Mouse (Mus musculus): ENCODE data around the gene Cenpj.

Cenpj gene

GRCm38 (mm10) chr14:56575416-56575815 is at the start of gene Cenpj, which contains the start of gene Parp4:
TSS of gene Cenpj (minus strand) at chr14:56575425.
TSS of gene Parp4 (plus strand) at chr14:56575619.
- peak; percentile 90 for DNase-seq

- no peak for DNase-seq
Measured at GRCm38 (mm10) chr14:56620425-56620824, 45.2 kb upstream of the Cenpj start.

GRCm38 (mm10) chr14:56617470-56617869 is 42.2 kb upstream of the Cenpj start:
- DNase-seq = no peak

GRCm38 (mm10) chr14:56613212-56613611 is 38.0 kb upstream of the Cenpj start:
- DNase-seq = no peak

DNA sequence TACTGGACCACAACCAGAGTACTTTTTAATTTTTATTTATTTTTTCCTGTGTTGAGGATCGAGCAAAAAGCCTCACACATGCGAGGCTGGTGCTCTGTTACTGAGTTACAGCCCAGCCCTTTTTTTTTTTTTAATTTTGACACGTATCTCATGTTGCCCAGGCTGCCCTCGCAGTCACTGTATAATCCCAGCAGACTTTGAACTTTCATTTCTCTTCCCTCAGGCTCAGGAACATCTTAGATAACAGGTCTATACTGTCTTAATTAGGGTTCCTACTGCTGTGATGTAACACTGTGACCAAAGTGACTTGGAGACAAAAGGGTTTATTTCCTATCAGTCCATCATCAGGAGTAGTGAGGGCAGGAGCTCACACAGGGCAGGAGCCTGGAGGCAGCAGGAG is 29.9 kb upstream of the Cenpj start:
- DNase-seq = no peak

DNA sequence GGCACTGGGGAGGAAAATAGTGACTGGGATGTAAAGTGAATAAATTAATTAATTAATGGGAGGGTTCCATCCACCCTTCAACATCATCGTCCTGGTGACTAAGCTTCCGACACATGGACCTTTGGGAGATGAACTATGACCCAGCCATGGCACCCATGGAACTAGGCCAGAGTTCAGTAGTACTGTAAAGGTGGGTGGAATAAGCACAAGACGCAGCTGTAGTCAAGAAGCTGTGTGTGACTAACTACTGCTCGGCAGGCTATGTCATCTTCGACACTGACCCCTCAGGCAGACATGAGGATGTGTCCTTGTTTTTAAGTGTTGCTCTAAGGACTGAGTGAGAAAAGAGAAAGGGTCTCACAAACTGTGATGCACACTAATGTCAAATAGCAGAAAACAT is 29.2 kb upstream of the Cenpj start:
- DNase-seq = no peak

DNA sequence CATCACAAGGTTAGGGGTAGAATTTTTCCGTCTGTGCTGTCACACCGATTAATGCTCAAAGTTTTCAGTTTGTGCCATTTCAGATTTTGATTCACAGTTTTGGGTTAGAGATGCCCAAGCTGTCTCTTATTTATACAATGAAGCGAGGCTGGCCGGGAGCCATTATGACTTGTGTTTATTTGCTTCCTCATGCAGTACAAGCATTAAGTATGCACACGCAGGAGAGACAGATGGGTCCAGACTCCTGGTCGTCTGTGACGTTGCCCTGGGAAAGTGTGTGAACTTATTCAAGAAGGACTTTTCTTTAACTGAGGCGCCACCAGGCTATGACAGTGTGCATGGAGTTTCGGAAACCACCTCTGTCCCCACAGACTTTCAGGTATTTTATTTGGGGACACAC is 26.8 kb upstream of the Cenpj start:
- no peak for DNase-seq

GRCm38 (mm10) chr14:56598759-56599158 is 23.5 kb upstream of the Cenpj start:
- DNase-seq = peak; percentile 73

DNA sequence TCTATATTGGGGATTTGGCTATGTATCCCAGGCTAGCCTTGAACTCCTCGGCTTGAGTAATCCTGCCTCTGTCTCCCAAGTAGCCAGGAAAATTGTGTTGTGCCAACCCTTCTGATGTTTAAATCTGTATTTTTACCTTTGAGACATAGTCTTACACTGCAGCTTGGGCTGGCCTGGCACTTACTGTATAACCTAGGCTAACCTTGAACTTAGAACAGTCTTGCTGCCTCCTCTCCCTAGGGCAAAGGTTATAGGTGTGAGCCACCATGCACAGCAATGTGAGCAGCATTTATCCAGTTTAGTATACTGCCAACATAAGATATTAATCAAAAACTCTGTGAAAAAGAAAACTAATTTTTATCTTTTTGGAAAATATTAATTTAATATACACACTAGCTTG is 19.6 kb upstream of the Cenpj start:
- no peak for DNase-seq

GRCm38 (mm10) chr14:56592191-56592590 is 17.0 kb upstream of the Cenpj start:
- no peak for DNase-seq

DNA sequence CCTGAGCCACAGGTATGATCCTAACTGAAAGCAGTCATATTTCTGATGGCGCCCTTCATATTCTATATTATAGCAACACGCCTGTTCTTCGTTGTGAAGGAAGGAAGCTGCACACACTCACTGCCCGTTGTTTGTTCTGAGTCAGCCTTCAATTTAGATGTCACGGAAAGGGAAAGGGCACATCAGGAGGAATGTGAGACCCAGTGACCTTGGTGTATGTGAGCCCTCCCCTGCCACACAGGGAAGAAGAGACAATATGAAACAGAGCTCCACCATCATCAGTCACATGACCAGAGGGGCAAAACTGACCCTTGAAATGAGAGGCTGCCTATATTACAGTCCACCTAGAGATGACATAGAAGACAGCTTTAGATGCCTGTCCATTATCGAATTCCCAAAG is 7.1 kb upstream of the Cenpj start:
- no peak for DNase-seq

DNA sequence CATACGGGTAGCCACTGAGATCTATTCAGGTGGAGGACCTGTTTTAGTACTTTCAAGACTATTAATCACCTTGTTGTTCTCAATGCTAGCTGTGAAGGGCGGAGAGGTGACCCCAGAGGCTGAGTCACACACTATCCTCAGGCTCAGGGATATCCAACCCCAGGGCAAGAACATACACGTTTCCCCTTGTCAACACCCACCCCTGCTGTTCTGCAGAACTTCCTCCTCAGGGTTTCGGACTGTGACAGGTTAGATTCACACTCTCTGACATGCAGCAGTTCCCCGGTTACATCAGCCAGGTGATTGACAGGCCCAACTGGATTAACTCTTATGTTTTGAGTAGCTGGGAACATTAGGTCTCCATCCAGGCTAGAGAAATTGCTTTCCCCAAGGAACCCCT is 5.9 kb upstream of the Cenpj start:
- DNase-seq = no peak

GRCm38 (mm10) chr14:56579011-56579410 is 3.8 kb upstream of the Cenpj start:
- no peak for DNase-seq

GRCm38 (mm10) chr14:56575969-56576901 is 1.0 kb upstream of the Cenpj start:
- no peak for DNase-seq

DNA sequence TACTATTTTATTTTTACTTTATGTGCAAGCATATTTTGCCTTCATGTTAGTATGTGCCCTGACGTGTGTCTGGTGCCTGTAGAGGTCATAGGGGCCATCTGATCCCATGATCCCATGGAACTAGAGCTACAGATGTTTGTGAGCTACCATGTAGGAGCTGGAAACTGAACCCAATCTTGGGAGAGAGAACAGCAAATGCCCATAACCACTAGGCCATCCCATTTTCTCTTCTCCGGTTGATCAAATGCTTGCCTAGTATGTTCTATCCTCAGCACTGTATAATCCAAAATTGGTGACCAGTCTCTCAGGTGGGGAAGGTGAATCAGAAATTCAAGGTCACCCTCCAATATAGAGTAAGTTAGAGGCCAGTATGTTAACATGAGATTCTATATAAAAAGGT is 2.7 kb downstream of the Cenpj start:
- DNase-seq = no peak

- DNase-seq = peak; percentile 96
Measured at GRCm38 (mm10) chr14:56571310-56572093, 3.7 kb downstream of the Cenpj start.

DNA sequence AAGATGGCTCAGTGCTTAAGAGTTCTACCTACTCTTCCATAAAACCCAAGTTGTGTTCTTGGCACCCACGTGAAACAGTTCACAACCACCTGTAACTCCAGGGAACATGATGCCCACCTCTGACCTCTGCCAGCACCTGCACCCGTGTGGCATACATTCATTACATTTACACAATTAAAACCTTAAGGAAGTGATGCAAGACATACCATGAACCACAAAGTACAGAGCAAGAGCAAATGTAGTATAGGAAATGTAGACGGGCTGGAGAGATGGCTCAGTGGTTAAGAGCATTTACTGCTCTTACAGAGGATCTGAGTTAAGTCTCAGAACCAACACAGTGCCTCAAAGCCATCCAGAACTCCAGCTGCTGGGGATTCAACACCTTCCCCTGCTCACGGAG is 6.2 kb downstream of the Cenpj start:
- DNase-seq = no peak

GRCm38 (mm10) chr14:56567476-56567875 is 7.7 kb downstream of the Cenpj start:
- DNase-seq = no peak

DNA sequence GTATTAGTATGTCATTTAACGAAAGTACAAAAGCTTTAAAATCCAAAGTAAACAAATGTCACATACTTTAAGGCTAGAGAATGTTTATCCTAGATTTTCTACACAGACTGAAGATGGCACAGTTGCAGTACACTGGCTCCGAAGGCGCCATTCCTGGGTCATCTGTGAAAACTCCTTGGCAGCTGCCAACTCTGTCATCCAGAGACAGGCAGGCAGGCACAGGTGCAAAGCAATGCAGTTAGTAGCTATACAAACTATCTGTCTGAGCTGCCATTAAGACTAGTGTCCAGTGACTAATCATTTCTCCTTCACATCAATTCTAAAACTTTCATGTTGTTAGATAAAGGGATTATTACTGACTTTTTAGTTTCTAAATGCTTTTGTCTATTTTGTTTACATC is 16.1 kb downstream of the Cenpj start:
- no peak for DNase-seq

DNA sequence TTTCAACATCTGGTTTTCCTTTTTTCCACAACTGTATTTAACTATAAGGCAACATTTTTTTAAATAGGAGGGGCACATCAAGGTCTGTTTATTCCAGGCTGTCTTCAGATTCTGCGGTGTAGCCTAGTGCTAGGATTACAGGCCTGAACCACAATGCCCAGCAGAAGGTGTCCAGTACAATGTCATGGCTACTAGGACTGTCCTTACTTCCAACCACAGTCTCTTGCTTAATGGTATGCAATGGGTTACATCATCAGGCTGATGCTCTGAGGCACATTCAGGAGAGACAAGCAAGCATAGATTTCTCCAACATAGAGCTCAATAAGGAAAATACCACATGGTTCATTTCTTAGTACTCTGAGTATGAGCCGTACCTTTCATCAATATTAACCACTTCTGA is 20.5 kb downstream of the Cenpj start:
- no peak for DNase-seq

GRCm38 (mm10) chr14:56553331-56553730 is 21.9 kb downstream of the Cenpj start:
- DNase-seq = no peak

DNA sequence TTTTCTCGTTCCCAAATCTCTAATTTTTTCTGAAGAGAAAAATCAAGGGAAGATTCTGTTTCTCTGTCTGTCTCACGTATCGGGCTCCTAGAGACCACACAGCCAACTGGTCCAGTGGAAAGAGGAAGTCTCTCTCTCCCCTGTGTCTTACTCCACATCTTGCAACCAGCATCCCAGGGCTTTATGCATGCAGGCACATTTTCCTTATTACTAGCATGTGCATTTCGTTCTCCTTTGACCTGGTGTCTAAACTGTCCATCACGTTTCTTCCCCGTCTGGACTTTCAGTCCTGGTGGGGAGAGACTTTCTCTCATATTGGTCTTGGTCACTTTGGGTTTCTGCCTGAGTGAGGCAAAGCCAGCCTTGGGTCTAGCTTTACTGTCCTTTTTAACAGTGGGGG is 22.3 kb downstream of the Cenpj start:
- no peak for DNase-seq

DNA sequence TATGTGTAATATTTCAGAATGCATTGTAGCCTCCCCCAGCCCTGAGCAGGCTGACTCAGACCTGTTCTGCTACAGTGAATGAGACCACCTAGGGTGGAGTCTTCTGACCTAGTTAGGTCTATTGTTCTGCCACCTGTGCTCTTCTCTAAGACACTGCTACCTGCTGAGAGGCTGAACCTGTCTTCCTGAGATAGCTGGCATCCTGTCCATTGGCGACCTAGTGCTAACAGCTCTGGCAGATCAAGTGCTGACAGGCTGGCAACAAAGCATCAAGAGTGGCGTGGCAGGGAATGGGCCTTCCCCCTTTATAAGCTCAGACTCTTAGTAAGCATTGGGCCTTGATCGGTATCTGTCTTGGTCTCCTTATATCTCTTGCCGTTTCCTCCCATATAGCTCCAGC is 24.3 kb downstream of the Cenpj start:
- no peak for DNase-seq

- no peak for DNase-seq
Measured at GRCm38 (mm10) chr14:56545491-56545890, 29.7 kb downstream of the Cenpj start.

Data from lung, postnatal 14 days (tissue).